Mouse (Mus musculus): Measurements from ENCODE around the gene Lck.
A peak's percentile ranks its signal among the peaks of the same experiment; 100 is the strongest.

DNA sequence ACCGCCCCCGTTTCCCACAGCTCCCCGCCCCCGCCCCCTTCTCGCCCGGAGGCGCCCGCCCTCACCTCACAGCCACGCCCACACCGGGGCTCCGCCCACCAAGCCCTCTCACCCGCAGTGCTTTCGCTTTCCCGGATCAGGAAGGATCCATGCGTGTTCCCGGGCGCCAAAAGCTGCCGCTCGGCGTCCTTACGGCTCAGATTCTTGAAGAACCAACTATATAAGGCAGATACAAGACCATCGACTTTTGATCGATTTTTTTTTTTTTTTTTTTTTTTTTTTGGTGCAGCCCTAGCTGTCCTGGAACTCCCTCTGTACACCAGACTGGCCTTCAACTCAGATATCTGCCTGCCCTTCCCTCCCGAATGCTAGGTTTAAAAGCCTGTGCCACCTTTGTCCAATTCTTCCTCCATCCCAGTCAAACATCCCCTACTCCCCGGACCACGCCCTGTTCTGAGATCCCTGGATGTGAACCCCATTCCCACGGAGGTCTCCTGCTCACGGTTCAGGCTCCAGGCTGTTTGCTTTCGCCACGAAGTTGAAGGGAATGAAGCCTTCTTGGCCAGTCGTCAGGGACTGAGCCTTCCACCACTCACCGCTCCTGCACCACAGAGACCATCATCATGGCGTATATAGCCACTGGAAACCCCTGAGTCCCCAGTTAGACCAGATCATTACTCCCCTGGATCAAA, 16.8 kb downstream of the Lck start:
- TF ChIP-seq POLR2A (IDR thresholded peaks at IDR 0.05; ENCODE audit: low read depth, low read length) (peak; percentile 75), ZNF384 (IDR thresholded peaks at IDR 0.05; ENCODE audit: low read depth, low read length) (peak; percentile 87), EP300 (IDR thresholded peaks at IDR 0.05; ENCODE audit: low read length) (no peak), GABPA (IDR thresholded peaks at IDR 0.05; ENCODE audit: insufficient replicate concordance, low read depth, low read length) (no peak), CTCF (conservative IDR thresholded peaks at IDR 0.05 in 1 of 2, IDR thresholded peaks at IDR 0.05 in 1 of 2; ENCODE audit: low read depth in 2 of 2, low read length in 2 of 2) (no peak), MAX (IDR thresholded peaks at IDR 0.05; ENCODE audit: low read length) (no peak; the same call in 1 of the 2 replicates), MAFK (IDR thresholded peaks at IDR 0.05; ENCODE audit: insufficient replicate concordance, low read length) (no peak), NRF1 (IDR thresholded peaks at IDR 0.05; ENCODE audit: low read depth, low read length) (no peak), MYC (IDR thresholded peaks at IDR 0.05; ENCODE audit: low read depth, low read length) (no peak), SIN3A (IDR thresholded peaks at IDR 0.05; ENCODE audit: low read length) (peak; percentile 67), JUND (conservative IDR thresholded peaks at IDR 0.05; ENCODE audit: low read depth, low read length) (no peak), CHD2 (IDR thresholded peaks at IDR 0.05; ENCODE audit: low read length) (no peak)
